In the genomic region with DNA sequence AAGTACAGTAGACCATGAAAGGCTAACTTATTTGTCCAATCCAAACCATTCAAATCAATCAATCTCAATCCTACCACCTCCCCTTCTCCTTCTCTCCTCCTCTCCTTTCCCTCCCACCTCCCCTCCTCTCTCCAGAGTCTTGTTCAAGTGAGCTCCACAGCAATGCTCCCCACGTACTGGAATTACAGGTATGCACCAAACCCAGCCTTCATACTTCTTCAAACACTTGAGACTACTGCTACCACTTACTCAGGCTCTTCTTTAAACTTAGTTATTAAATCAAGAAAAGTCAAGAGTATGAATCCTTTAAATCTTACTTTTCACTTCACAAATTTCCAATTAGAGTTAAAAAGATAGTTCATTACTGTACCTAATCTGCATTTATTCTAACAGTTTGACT, we compare ENCODE assay signal across 16 mouse cellular contexts. TPM values are rescaled to one million over a fixed set of nuclear protein-coding genes. Genes with fewer than 3 reads are reported as not detected.
DNase-seq lines count a peak whose midpoint lies in the region; ATAC-seq and TF ChIP-seq lines count a peak whose summit lies in the region.
"Had no signal": no experiment of that assay in that cellular context is flagged by ENCODE, and none has a peak within 500 bp of the region (broad histone marks: within the 10 kb centered on the region; RNA-seq: fewer than 3 reads in every experiment).

No protein-coding gene starts in this region.

- TF ChIP-seq CTCF in lung, adult 2 months (IDR thresholded peaks at IDR 0.05; ENCODE audit: insufficient read depth, low read length): no peak

- H3K9me3 ChIP-seq in forebrain, embryonic 10.5 days: no peaks in the 10 kb centered on the region
- no peaks in the 10 kb centered on the region for H3K9me3 ChIP-seq in forebrain, embryonic 16.5 days (ENCODE audit: control insufficient read depth, low read length)
- no peaks in the 10 kb centered on the region for H3K9me3 ChIP-seq in heart, embryonic 15.5 days (replicated peaks)
- no peaks in the 10 kb centered on the region for H3K9me3 ChIP-seq in heart, embryonic 10.5 days
- H3K9me3 ChIP-seq: forebrain, embryonic 12.5 days; G1E; stomach, embryonic 15.5 days had no signal

- no peak overlapping the region for H3K4me2 ChIP-seq in forebrain, embryonic 16.5 days (ENCODE audit: low read length)
- peak overlapping the region; percentile 8 for H3K4me2 ChIP-seq in heart, embryonic 15.5 days
- H3K4me2 ChIP-seq: stomach, embryonic 15.5 days had no signal

- H3K27me3 ChIP-seq in forebrain, embryonic 10.5 days (ENCODE audit: poor library complexity, severe bottlenecking): no peaks in the 10 kb centered on the region
- no peaks in the 10 kb centered on the region for H3K27me3 ChIP-seq in forebrain, embryonic 16.5 days (replicated peaks; ENCODE audit: control insufficient read depth, insufficient read depth, low read length)
- H3K27me3 ChIP-seq in heart, embryonic 15.5 days: no peaks in the 10 kb centered on the region
- no peaks in the 10 kb centered on the region for H3K27me3 ChIP-seq in heart, embryonic 10.5 days (ENCODE audit: insufficient read depth, poor library complexity, severe bottlenecking)
- H3K27me3 ChIP-seq: forebrain, embryonic 12.5 days; stomach, embryonic 15.5 days had no signal

- H3K4me3 ChIP-seq in forebrain, embryonic 10.5 days: 0 out of 2 replicates have a peak overlapping the region, but pooled peaks have one; percentile 99
- no peak overlapping the region for H3K4me3 ChIP-seq in forebrain, embryonic 16.5 days (replicated peaks; ENCODE audit: low read length)
- no peak overlapping the region for H3K4me3 ChIP-seq in heart, embryonic 15.5 days
- no peak overlapping the region for H3K4me3 ChIP-seq in heart, embryonic 10.5 days
- H3K4me3 ChIP-seq in lung, adult 2 months (replicated peaks; ENCODE audit: extremely low read depth, low read depth, low read length): no peak overlapping the region
- no peak overlapping the region for H3K4me3 ChIP-seq in brown adipose tissue, adult 24 weeks (ENCODE audit: insufficient read depth, low read depth, low read length)
- H3K4me3 ChIP-seq: stomach, embryonic 15.5 days had no signal

- H3K4me1 ChIP-seq in forebrain, embryonic 10.5 days: peaks cover 34% of the 10 kb centered on the region
- H3K4me1 ChIP-seq in forebrain, embryonic 16.5 days (replicated peaks; ENCODE audit: control insufficient read depth, insufficient read depth, low read length): peaks cover 35% of the 10 kb centered on the region
- H3K4me1 ChIP-seq in heart, embryonic 15.5 days (replicated peaks): peaks cover 38% of the 10 kb centered on the region
- peaks cover 34% of the 10 kb centered on the region for H3K4me1 ChIP-seq in heart, embryonic 10.5 days
- peaks cover 7% of the 10 kb centered on the region for H3K4me1 ChIP-seq in lung, adult 2 months (ENCODE audit: control insufficient read depth, insufficient read depth, low read length)
- peaks cover 10% of the 10 kb centered on the region for H3K4me1 ChIP-seq in brown adipose tissue, adult 24 weeks (ENCODE audit: control insufficient read depth, insufficient read depth, insufficient read length, low read length)
- H3K4me1 ChIP-seq: stomach, embryonic 15.5 days had no signal

- no peak overlapping the region for H3K9ac ChIP-seq in forebrain, embryonic 16.5 days (replicated peaks; ENCODE audit: low read depth, low read length)
- no peak overlapping the region for H3K9ac ChIP-seq in heart, embryonic 15.5 days
- H3K9ac ChIP-seq: forebrain, embryonic 12.5 days; stomach, embryonic 15.5 days had no signal

- H3K27ac ChIP-seq in forebrain, embryonic 10.5 days: no peak overlapping the region
- no peak overlapping the region for H3K27ac ChIP-seq in forebrain, embryonic 16.5 days (ENCODE audit: low read length)
- no peak overlapping the region for H3K27ac ChIP-seq in heart, embryonic 15.5 days
- H3K27ac ChIP-seq in heart, embryonic 10.5 days: no peak overlapping the region
- 0 out of 2 replicates have a peak overlapping the region, but pooled peaks have one; percentile 21 for H3K27ac ChIP-seq in brown adipose tissue, adult 24 weeks (replicated peaks; ENCODE audit: low read depth, low read length)
- H3K27ac ChIP-seq: forebrain, embryonic 12.5 days; stomach, embryonic 15.5 days had no signal

- TF ChIP-seq POLR2A in lung, adult 2 months (IDR thresholded peaks at IDR 0.05; ENCODE audit: borderline replicate concordance, extremely low read depth, low read depth, low read length): no peak

- ATAC-seq in forebrain, embryonic 16.5 days: no peak
- ATAC-seq in heart, embryonic 15.5 days (replicated peaks; ENCODE audit: insufficient number of reproducible peaks, insufficient read depth, low FRiP score, low read depth): no peak
- ATAC-seq: CD4-positive, CD25-positive, alpha-beta regulatory T cell, adult 4 months had no signal

- no peak for DNase-seq in forebrain, embryonic 10.5 days (ENCODE audit: extremely low spot score, low spot score)
- DNase-seq in heart, embryonic 10.5 days (ENCODE audit: low spot score): no peak
- DNase-seq in lung, adult 18-20 months: peak; percentile 24 to 47
- DNase-seq in lung, adult 2 months: no peak
- DNase-seq in embryo, embryonic 10 days (ENCODE audit: low spot score): no peak
- DNase-seq: cerebellum, adult 9-10 months; kidney, adult 18-20 months; kidney, postnatal 14 days; thymus, adult 2 months had no signal

- H3K36me3 ChIP-seq in forebrain, embryonic 10.5 days (replicated peaks): peaks cover 37% of the 10 kb centered on the region
- no peaks in the 10 kb centered on the region for H3K36me3 ChIP-seq in forebrain, embryonic 16.5 days (ENCODE audit: control insufficient read depth, insufficient read depth)
- no peaks in the 10 kb centered on the region for H3K36me3 ChIP-seq in heart, embryonic 15.5 days
- peaks cover 9% of the 10 kb centered on the region; the same call in 1 of the 2 replicates for H3K36me3 ChIP-seq in heart, embryonic 10.5 days
- H3K36me3 ChIP-seq: stomach, embryonic 15.5 days had no signal

- WGBS in forebrain, embryonic 10.5 days: 75% methylated on average over 1 of the region's 1 CpGs
- 47% methylated on average over 1 of the region's 1 CpGs for WGBS in forebrain, embryonic 16.5 days
- WGBS in heart, embryonic 15.5 days: 21% methylated on average over 1 of the region's 1 CpGs
- WGBS in heart, embryonic 10.5 days: 26% methylated on average over 1 of the region's 1 CpGs
- WGBS in lung, adult 2 months: 31% methylated on average over 1 of the region's 1 CpGs

RNA-seq across cellular contexts. Expression of a gene that starts 3.6 kb away (rescaled TPM):
- polyA plus RNA-seq in forebrain, embryonic 10.5 days (2016; fragmentation: Nextera tagmentation; extraction: Ambion mirVana): 81.2 and 86.2 TPM in 2 replicates
- polyA plus RNA-seq in forebrain, embryonic 16.5 days (2015; fragmentation: Nextera tagmentation; extraction: Ambion mirVana): 66.6 and 77.6 TPM in 2 replicates
- 37.2 and 48.7 TPM in 2 replicates for polyA plus RNA-seq in heart, embryonic 15.5 days (2015; fragmentation: Nextera tagmentation; extraction: Ambion mirVana)
- 52.2 and 76.3 TPM in 2 replicates for polyA plus RNA-seq in heart, embryonic 10.5 days (2016; fragmentation: Nextera tagmentation; extraction: Ambion mirVana)
- 18.2 and 18.5 TPM in 2 replicates for polyA plus RNA-seq in lung, adult 2 months (2012; rRNA removed)
- 15.9 and 22.5 TPM in 2 replicates for polyA plus RNA-seq in brown adipose tissue, adult 24 weeks (2012; ENCODE audit: insufficient read depth, insufficient read length, missing spikeins)

Comparison
In these comparisons a context has a peak if more than half of its experiments do, and no peak if none do; other contexts are left out.
1. DNase-seq: peak in lung, adult 18-20 months (2 of 2); none in forebrain, embryonic 10.5 days (single experiment), heart, embryonic 10.5 days (single experiment), lung, adult 2 months (single experiment) and embryo, embryonic 10 days (single experiment).